Mouse (Mus musculus): ENCODE data around the gene Tnni3. TPM values are rescaled to one million over a fixed set of nuclear protein-coding genes. Genes with fewer than 3 reads are reported as not detected.

Gene Tnni3
- polyA plus RNA-seq, 1 experiment from 2014 or later = 2.9 TPM

DNA sequence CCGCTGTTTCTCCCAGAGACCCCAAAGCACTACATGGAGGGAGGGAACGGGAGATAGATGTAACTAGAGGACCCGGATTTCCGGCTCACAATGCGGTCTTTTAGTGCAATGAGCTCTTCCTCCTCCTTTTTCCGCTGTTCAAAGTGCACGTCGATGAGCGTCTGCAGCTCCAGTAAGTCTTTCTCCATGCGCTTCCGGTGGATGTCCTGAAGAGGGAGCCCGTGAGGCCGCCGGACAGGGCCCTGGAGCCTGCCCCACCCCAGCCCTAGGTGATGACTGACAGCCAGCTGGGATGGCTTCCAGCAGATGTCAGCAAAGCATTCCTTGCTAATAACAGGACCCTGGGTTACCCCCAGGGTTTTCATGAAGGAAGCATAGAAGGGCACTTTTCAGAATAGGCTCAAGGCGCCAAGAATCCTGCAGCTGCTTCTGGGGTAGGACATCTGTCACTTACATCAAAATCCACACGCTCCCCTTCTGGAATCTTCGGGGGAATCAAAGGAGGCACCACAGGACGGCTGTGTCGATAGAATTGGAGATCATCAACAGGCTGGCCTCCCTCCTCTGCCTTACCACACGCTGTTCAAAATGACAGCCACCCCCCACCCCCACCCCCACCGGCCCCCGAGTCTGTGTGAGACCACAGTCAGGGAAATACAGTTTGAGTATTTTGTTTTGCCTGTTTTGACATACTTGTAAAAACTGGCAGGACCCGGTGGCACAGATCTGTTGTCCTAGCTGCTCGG is 14.0 kb downstream of the Tnni3 start:
- H3K36me3 ChIP-seq (ENCODE audit: inconsistent target) = no peaks in the 10 kb centered on the region
- H3K4me3 ChIP-seq (ENCODE audit: inconsistent target) = no peak overlapping the region
- H3K27ac ChIP-seq = 0 out of 2 replicates have a peak overlapping the region, but pooled peaks have one; percentile 8
- WGBS (ENCODE audit: missing documents) = 33% methylated on average over 24 of the region's 24 CpGs
- no peaks in the 10 kb centered on the region for H3K79me2 ChIP-seq (ENCODE audit: inconsistent target)

DNA sequence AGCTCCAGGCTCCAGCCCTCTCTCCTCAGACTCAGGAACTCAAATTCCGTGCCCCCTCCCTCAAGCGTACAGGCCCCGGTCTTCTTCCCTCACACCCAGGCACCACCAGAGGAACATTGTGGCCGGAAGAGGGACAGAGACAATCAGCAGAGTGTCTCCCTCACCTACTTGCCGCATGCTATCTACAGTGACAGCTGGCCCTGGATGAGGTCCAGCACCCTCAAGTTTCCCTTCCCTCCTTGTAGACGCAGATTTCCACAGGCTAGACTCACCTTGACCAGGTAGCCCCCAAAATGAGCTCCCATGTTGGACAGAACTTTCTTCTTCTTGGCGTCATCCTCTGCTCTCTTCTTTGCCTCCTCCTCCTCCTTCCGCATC is 15.3 kb downstream of the Tnni3 start:
- Histone ChIP-seq H3K27ac (no peak overlapping the region), H3K4me3 (ENCODE audit: inconsistent target) (no peak overlapping the region), H3K36me3 (ENCODE audit: inconsistent target) (no peaks in the 10 kb centered on the region)

DNA sequence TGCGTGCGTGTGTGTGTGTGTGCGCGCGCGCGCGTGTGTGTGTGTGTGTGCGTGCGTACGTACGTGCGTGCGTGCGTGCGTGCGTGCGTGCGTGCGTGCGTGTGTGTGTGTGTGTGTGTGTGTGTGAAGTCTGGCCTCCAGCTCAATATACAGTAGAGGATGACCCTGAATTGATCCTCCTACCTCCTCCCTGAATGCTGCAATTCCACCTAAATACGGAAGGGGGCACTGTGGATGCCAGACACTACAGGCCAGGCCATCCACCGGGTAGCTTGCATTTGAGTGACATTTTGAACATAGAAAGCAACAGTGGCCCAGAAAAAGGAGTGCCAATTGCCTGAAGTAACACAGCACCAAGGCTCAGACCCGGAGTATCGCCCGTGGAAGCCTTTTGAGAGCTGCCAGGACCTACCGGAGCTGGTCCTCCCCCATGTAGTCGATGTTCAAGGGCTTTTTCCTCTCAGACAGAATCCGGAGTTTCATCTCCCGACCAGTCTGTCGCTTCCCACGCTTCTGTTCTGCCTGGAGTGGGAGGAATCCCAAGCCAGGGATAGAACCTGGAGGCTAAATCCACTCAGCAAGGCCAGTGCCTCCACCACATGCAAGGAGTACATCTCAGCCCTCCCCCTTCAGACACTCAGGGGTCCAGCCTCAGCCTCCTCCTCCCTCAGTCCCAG is 15.8 kb downstream of the Tnni3 start:
- Histone ChIP-seq H3K27ac (no peak overlapping the region), H3K36me3 (ENCODE audit: inconsistent target) (no peaks in the 10 kb centered on the region), H3K79me2 (ENCODE audit: inconsistent target) (no peaks in the 10 kb centered on the region), H3K4me3 (ENCODE audit: inconsistent target) (no peak overlapping the region)
- whole genome bisulfite sequencing (ENCODE audit: missing documents) = 92% methylated on average over 12 of the region's 32 CpGs

More for the DNA sequence above, 15.3 kb downstream of the Tnni3 start:
- 74% methylated on average over 6 of the region's 8 CpGs for WGBS (ENCODE audit: missing documents)
- H3K79me2 ChIP-seq (ENCODE audit: inconsistent target) = no peaks in the 10 kb centered on the region

DNA sequence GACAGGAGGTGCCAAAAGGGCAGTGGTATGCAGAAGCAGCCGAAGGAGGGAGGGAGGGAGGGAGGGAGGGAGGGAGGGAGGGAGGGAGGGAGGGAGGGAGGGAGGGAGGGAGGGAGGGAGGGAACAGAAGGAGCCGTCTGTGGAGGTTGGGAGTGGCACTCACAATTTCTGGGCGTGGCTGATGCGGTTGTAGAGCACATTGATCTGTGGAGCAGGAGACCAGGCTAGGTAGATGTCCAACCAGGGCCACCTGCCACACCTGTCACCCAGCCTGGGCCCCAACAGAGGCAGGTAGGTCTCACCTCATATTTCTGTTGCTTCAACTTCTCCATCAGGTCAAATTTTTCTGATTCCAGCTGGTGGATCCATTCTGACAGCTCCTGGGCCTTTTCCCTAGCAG is 16.8 kb downstream of the Tnni3 start:
- Histone ChIP-seq H3K4me3 (ENCODE audit: inconsistent target) (no peak overlapping the region), H3K27ac (no peak overlapping the region)
- 93% methylated on average over 3 of the region's 4 CpGs for WGBS (ENCODE audit: missing documents)

DNA sequence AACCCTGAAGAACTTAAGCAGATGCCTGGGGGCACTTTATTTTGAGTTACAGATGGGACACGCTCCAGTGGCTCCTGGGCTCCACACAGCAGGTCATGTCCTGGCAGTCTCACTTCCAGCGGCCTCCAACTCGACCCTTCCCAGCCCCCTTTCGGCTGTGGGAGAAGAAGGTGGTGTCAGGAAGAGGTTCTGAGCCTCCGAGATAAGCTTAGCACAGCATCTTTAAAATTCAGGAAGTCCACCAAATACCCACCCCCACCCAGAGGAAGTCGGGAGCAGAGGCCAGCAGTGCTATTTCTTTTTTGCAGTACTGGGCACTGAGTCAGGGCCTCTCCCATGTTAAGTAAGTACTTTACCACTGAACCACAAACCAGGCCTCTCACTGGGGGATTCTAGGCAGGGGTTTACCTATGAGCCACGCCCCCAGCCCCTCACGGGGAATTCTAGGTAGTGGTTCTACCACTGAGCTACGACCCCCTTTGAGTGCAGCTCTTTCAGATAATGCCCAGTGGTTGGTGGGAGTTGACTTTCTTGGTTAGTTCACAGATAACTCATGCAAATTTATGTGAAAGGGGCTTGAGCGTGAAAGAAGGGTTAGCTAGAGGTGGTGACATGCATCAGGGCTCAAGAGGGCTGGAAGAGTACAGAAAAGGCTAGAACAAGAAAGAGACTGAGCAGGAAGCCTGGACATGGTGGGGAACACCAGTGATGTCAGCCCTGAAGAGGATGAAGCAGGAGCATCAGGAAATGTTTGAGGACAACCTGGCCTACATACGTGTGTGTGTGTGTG is 19.2 kb downstream of the Tnni3 start:
- Histone ChIP-seq H3K27ac (peak overlapping the region; percentile 96), H3K4me3 (ENCODE audit: inconsistent target) (no peak overlapping the region), H3K36me3 (ENCODE audit: inconsistent target) (no peaks in the 10 kb centered on the region), H3K79me2 (ENCODE audit: inconsistent target) (peaks cover 12% of the 10 kb centered on the region)
- 17% methylated on average over 11 of the region's 11 CpGs for WGBS (ENCODE audit: missing documents)

More for the DNA sequence above, 16.8 kb downstream of the Tnni3 start:
- no peaks in the 10 kb centered on the region for H3K79me2 ChIP-seq (ENCODE audit: inconsistent target)
- H3K36me3 ChIP-seq (ENCODE audit: inconsistent target) = no peaks in the 10 kb centered on the region

DNA sequence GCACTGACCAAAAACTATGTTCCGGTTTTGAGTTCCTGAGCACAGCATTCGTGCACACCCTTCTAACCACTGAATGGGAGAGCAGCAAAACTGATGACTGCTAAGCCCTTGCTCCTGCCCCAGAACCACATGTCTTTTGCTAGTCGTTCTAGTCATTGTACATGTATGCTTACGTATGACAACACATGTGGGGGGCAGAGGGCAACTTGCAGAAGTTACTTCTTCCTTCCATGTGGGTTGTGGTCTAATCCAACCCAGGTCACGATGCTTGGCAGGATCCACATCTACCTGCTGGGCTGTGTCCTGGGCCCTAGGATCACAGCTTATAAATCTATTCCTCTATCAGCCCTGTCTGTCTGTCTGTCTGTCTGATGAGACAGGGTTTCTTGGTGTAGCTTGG is 20.2 kb downstream of the Tnni3 start:
- H3K27ac ChIP-seq = peak overlapping the region; percentile 96
- peaks cover 22% of the 10 kb centered on the region for H3K79me2 ChIP-seq (ENCODE audit: inconsistent target)
- no peak overlapping the region for H3K4me3 ChIP-seq (ENCODE audit: inconsistent target)
- H3K36me3 ChIP-seq (ENCODE audit: inconsistent target) = no peaks in the 10 kb centered on the region
- WGBS (ENCODE audit: missing documents) = 44% methylated on average over 5 of the region's 5 CpGs

DNA sequence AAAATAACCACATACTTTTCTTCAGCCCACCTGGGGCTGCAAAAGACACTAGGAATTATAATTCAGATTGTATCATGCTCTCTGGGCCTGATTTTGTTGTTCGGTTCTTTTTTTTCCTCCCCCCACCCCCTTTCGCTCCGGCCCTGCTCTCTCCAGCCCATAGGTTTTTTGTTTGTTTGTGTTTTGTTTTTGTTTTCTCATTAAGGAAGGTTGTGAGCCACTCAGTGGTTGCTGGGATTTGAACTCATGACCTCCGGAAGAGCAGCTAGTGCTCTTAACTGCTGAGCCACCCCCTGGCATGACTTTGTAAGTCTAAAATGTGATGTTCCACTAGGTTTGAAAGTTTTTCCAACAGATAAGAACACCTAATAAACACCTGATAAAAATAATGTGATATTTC is 20.9 kb downstream of the Tnni3 start:
- Histone ChIP-seq H3K36me3 (ENCODE audit: inconsistent target) (no peaks in the 10 kb centered on the region), H3K27ac (peak overlapping the region; percentile 96), H3K79me2 (ENCODE audit: inconsistent target) (peaks cover 30% of the 10 kb centered on the region), H3K4me3 (ENCODE audit: inconsistent target) (no peak overlapping the region)
- 85% methylated on average over 4 of the region's 4 CpGs for WGBS (ENCODE audit: missing documents)

DNA sequence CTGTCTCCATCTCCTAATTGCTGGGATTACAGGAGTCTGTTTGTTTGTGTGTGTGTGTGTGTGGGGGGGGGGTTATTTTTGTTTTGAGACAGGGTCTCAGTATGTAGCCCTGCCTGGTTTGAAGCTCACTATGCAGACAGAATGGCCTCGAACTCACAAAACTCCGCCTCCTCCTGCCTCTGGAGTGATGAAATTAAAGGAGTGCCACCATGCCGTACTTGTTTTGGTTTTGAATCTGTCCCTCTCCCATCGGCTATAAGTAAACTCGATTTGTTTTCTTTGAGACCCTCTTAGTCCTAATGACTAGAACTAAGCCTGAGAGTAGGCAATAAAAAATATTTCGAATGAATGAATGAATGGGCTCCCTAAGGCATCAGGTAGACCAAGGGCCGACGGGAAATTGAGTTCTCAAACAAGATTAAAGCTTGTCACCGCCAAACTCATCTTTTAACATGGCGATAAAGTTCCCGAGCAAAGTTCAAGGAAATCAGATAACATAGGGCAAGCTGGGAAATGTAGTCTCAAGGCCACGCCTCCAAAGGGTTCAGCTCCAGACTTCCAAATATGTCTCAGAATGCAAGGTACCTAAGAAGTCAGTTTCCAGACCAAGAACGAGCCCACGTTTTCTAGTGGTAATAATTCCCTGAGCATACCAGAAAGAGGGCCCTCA is 21.5 kb downstream of the Tnni3 start:
- WGBS (ENCODE audit: missing documents) = 39% methylated on average over 13 of the region's 14 CpGs
- Histone ChIP-seq H3K36me3 (ENCODE audit: inconsistent target) (no peaks in the 10 kb centered on the region; the same call in 1 of the 2 replicates), H3K79me2 (ENCODE audit: inconsistent target) (peaks cover 35% of the 10 kb centered on the region), H3K4me3 (ENCODE audit: inconsistent target) (peak overlapping the region; percentile 54), H3K27ac (peak overlapping the region; percentile 96)

DNA sequence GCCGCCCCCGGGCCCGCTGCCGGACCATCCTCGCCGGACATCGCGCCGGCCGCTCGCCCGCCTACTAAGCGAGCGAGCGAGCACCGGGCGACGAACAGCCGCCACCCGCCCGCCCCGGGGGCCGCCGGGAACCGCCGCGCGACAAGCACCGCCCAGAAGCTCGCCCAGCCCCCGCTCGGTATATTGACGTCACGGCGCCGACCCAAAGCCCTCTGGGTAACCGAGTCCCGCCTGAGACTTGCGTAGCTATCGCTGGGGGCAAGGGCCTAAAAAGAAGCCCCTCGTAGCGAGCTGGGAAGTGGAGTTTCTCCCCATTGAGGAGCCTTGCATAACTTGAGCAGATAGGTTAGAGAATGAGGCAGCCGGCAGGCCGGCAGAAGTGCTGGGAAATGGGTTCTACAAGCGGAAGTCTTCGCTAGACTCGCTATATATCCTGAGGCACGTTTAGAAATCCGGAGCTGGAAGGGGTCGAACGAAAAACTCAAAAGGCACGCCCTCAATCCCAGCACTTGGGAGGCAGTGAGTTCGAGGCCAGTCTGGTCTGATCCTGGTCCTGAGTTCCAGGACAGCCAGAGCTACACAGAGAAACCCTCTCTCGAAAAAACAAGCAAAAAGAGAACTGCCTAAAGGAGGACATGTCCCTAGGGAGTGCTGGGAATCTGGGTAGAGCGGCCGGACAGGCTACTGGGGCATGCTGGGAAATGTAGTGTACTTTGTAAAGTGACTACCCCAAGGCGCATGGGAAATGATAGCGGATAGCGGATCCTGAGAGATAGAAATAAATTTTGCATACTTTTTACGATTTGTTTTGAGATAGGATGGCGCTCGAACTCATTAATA is 22.3 kb downstream of the Tnni3 start, which contains the start of gene Ppp1r12c:
Ppp1r12c (minus strand) TSS at position 123 of the 840 bp plus-strand sequence.
- H3K79me2 ChIP-seq (ENCODE audit: inconsistent target) = peaks cover 43% of the 10 kb centered on the region
- H3K4me3 ChIP-seq (ENCODE audit: inconsistent target) = peak within 1 kb of the TSS; percentile 64
- peak within 1 kb of the TSS; percentile 96 for H3K27ac ChIP-seq
- WGBS (ENCODE audit: missing documents) = 4% methylated on average over 54 of the region's 62 CpGs
- peaks cover 6% of the 10 kb centered on the region; the same call in 1 of the 2 replicates for H3K36me3 ChIP-seq (ENCODE audit: inconsistent target)

DNA sequence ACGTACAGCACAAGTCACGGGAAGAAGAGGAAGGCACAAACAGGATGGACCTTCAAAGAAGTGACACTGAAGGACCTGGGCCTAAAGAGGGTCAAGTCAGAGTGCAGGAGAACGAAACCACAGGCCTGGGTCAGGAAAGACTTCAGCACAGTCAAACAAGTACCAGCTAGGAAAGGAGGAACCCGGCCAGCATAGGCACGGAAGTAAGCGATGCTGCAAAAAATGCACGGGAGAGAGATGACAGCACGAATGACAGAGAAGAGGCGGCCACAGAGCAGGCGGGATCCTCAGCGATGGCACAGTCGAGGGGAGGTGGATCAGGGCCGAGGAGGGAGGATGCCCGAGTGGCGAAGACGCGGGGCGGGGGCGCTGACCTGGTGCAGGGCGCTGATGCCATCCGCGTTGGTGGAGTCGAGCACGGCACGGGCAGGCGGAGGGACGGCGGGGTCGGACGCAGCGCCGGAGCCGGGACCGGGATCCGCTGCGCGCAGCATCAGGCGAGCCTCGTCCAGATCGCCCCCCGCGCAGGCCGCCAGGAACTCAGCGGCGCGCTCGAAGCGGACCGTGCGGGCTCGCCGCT is 23.0 kb downstream of the Tnni3 start:
- H3K27ac ChIP-seq = peak overlapping the region; percentile 75
- H3K36me3 ChIP-seq (ENCODE audit: inconsistent target) = peaks cover 14% of the 10 kb centered on the region; the same call in 1 of the 2 replicates
- H3K4me3 ChIP-seq (ENCODE audit: inconsistent target) = peak overlapping the region; percentile 64
- peaks cover 51% of the 10 kb centered on the region for H3K79me2 ChIP-seq (ENCODE audit: inconsistent target)
- WGBS (ENCODE audit: missing documents) = under 1% methylated on average over 52 of the region's 52 CpGs

DNA sequence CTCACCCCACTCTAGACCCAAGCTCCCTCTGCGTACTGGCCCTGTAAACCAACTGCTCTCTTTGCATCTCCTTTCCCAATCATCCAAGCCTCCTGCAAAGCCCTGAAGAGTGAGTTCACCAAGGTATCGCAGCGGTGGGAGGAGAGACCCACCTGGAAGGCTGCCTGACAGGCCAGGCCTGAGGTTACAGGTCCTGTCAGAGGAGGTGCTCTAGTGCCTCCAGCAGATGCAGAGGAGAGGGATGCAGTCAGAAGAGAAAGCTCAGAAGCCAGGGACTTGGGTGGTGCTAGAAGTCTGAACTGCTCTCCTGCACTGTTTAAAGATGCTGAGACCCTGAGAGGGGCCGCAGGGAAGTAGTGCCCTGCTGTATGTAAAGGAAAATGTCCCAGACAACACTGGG is 25.0 kb downstream of the Tnni3 start:
- H3K27ac ChIP-seq = peak overlapping the region; percentile 4; the same call in 1 of the 2 replicates
- no peak overlapping the region for H3K4me3 ChIP-seq (ENCODE audit: inconsistent target)
- peaks cover 21% of the 10 kb centered on the region; the same call in 1 of the 2 replicates for H3K36me3 ChIP-seq (ENCODE audit: inconsistent target)
- peaks cover 66% of the 10 kb centered on the region for H3K79me2 ChIP-seq (ENCODE audit: inconsistent target)
- 95% methylated on average over 4 of the region's 4 CpGs for WGBS (ENCODE audit: missing documents)

DNA sequence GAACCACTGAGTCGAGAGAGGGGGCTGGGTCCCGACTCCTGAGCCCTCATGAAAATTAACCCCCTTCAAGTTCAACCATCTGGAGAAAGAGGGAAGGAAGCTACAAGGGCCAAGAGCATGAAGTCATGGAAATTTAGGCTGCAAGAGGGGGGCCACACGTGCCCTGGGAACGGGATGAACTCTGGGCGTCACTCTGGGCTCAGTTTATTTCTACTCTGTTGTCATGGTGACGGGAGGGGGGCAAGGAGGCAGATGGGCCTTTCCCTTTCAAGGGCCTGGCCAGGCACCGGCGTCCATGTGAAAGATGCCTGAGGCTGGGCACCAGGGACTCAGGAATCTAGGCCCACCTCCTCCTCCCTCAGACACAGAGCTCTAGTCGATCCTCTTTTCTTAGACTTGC is 25.8 kb downstream of the Tnni3 start:
- peaks cover 21% of the 10 kb centered on the region; the same call in 1 of the 2 replicates for H3K36me3 ChIP-seq (ENCODE audit: inconsistent target)
- 44% methylated on average over 9 of the region's 9 CpGs for WGBS (ENCODE audit: missing documents)
- H3K27ac ChIP-seq = peak overlapping the region; percentile 12; the same call in 1 of the 2 replicates
- no peak overlapping the region for H3K4me3 ChIP-seq (ENCODE audit: inconsistent target)
- H3K79me2 ChIP-seq (ENCODE audit: inconsistent target) = peaks cover 72% of the 10 kb centered on the region

DNA sequence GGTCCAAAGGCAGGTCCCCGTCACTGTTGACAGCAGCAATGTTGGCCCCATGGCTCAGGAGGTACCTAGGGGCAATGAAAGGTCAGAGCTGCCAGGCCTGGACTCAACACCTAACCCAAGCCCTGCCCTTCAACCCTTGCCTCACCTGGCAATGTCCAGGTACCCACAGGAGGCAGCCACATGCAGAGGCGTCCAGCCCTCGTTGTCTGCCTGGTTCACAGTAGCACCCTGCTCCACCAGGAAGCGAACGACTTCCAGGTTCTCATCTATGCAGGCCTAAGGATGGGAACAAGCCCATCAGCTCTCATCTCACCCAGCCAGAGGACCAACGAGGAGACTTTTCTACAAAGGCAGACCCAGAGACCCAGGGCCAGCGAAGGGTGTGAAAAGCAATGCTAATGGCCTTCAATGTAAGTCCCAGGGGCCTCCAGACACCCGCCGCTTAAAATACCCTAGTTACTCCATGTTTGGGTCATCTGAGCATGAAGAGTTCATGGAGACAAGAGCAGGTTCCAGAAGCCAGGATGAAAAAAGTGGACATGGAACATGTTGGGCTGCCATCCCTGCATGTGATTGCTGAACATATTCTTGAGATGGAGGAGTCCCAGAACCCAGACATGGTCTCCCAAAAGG is 26.6 kb downstream of the Tnni3 start:
- peaks cover 21% of the 10 kb centered on the region; the same call in 1 of the 2 replicates for H3K36me3 ChIP-seq (ENCODE audit: inconsistent target)
- WGBS (ENCODE audit: missing documents) = 93% methylated on average over 8 of the region's 9 CpGs
- peaks cover 81% of the 10 kb centered on the region for H3K79me2 ChIP-seq (ENCODE audit: inconsistent target)
- H3K27ac ChIP-seq = 0 out of 2 replicates have a peak overlapping the region, but pooled peaks have one; percentile 12
- H3K4me3 ChIP-seq (ENCODE audit: inconsistent target) = no peak overlapping the region

All from macrophage (primary cell).